Mouse (Mus musculus) heart, adult 2 months (tissue): ENCODE data around the gene Hspa12a.

Experiments
- CTCF ChIP-seq: fragments of 200-600 bp; IDR thresholded peaks from 2 replicates; pipeline ENCODE4 v1.8.1; 2022; ENCODE audit warnings: antibody characterized with exemption, mild to moderate bottlenecking, moderate library complexity
- POLR2A ChIP-seq: fragments of 200-500 bp; IDR thresholded peaks from 2 replicates; pipeline ENCODE4 v1.6.1; 2011; ENCODE audit warnings: mild to moderate bottlenecking, low read depth, low read length, control low read depth; ENCODE audit not compliant: insufficient read depth

DNA sequence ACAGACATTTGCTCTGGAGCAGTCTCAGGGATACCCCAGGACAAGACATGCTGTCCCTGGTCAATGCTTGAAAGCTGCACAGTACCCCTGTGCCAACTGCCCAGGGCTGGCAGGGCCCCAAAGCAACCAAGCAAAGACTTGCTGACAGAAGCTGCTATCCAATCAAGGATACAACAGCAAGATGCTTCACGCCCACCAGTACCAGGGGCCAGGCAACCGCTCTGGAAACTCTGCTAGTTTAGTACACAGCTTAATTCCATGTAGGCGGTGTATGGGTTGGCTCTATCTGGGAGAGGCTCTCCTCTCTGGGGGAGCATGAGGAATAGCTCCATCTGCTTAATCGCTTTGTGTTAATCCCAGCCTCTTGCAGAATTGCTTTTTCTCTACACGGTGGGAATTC, 113.9 kb downstream of the Hspa12a start:
- no peak for TF ChIP-seq CTCF
- no peak for TF ChIP-seq POLR2A
